Mouse (Mus musculus) heart, adult 2 months (tissue): ENCODE results near the gene Abt1. TPM values are rescaled to one million over a fixed set of nuclear protein-coding genes. Genes with fewer than 3 reads are reported as not detected.

Experiments used
- DNase-seq, 2 experiments: peaks; one replicate each; pipeline ENCODE4 v3.0.0; 2021
- H3K27ac ChIP-seq: fragments of 200-600 bp; 2 replicates; pipeline ENCODE4 v1.8.1; 2022
- H3K27me3 ChIP-seq: fragments of 200-500 bp; 2 replicates; pipeline ENCODE4 v1.6.1; 2012; ENCODE audit warnings: mild to moderate bottlenecking, low read length, inconsistent platforms, mixed read lengths; ENCODE audit not compliant: control insufficient read depth, insufficient read depth
- H3K36me3 ChIP-seq: fragments of 200-500 bp; 2 replicates; pipeline ENCODE4 v1.6.1; 2012; ENCODE audit warnings: low read length, inconsistent platforms; ENCODE audit not compliant: control insufficient read depth, insufficient read depth
- H3K4me1 ChIP-seq: fragments of 200-500 bp; 2 replicates; pipeline ENCODE4 v1.6.1; 2011; ENCODE audit warnings: low read length; ENCODE audit not compliant: control insufficient read depth, insufficient read depth
- H3K4me3 ChIP-seq: fragments of 200-600 bp; 2 replicates; pipeline ENCODE4 v1.8.1; 2022
- H3K79me2 ChIP-seq: fragments of 200-500 bp; replicated peaks from 2 replicates; pipeline ENCODE4 v1.6.1; 2012; ENCODE audit warnings: mild to moderate bottlenecking, inconsistent platforms, low read length, moderate library complexity, mixed read lengths; ENCODE audit not compliant: control insufficient read depth, insufficient read depth
- H3K9ac ChIP-seq: fragments of 200-500 bp; 2 replicates; pipeline ENCODE4 v1.6.1; 2012; ENCODE audit warnings: low read depth, mild to moderate bottlenecking, control low read depth, inconsistent platforms, low read length, mixed read lengths
- CTCF ChIP-seq: fragments of 200-600 bp; IDR thresholded peaks from 2 replicates; pipeline ENCODE4 v1.8.1; 2022; ENCODE audit warnings: antibody characterized with exemption, mild to moderate bottlenecking, moderate library complexity
- EP300 ChIP-seq: fragments of 200-500 bp; IDR thresholded peaks from 2 replicates; pipeline ENCODE4 v1.6.1; 2011; ENCODE audit warnings: low read depth, low read length, control low read depth; ENCODE audit not compliant: insufficient read depth
- POLR2A ChIP-seq: fragments of 200-500 bp; IDR thresholded peaks from 2 replicates; pipeline ENCODE4 v1.6.1; 2011; ENCODE audit warnings: mild to moderate bottlenecking, low read depth, low read length, control low read depth; ENCODE audit not compliant: insufficient read depth
- WGBS: fragments of 180-500 bp; shearing (Covaris S2); methylation state at CpG from one replicate; pipeline ENCODE4 v1.1.7; 2018; 5-methylcytosine and 5-hydroxymethylcytosine counted together
- intact Hi-C: fragments of 180-260 bp; cut with DNase I; formaldehyde crosslinking; loops from one replicate; pipeline ENCODE4 v1.15.1; 2025
- polyA plus RNA-seq: library from polyadenylated mRNA; depleted of rRNA; stranded (reverse); fragments of >200 nt; gene quantifications from 2 replicates; pipeline ENCODE4 v1.2.3, GENCODE M21; 2012
- total RNA-seq, 2 experiments: library from RNA; stranded (reverse); gene quantifications; 2 replicates each; pipeline ENCODE4 v1.2.3; 2021

The Abt1 gene
- total and polyA plus RNA-seq, 3 experiments = 2.4 to 5.1 (median 3.9) TPM

GRCm38 (mm10) chr13:23464224-23464637 is 40.6 kb upstream of the Abt1 start:
- Histone ChIP-seq H3K36me3 (no peaks in the 10 kb centered on the region), H3K4me1 (no peaks in the 10 kb centered on the region), H3K27me3 (no peaks in the 10 kb centered on the region), H3K9ac (peak overlapping the region; percentile 53), H3K79me2 (no peaks in the 10 kb centered on the region), H3K4me3 (peak overlapping the region; percentile 57), H3K27ac (no peak overlapping the region)
- TF ChIP-seq CTCF (no peak), POLR2A (no peak)
- 1% methylated on average over 29 of the region's 29 CpGs for WGBS
- peak; percentile 45 to 61 for DNase-seq
- intact Hi-C loops = no loop called here

GRCm38 (mm10) chr13:23463381-23464223 is 39.9 kb upstream of the Abt1 start:
- Histone ChIP-seq H3K9ac (peak overlapping the region; percentile 53), H3K4me1 (no peaks in the 10 kb centered on the region), H3K36me3 (no peaks in the 10 kb centered on the region), H3K4me3 (peak overlapping the region; percentile 57), H3K27ac (no peak overlapping the region), H3K79me2 (no peaks in the 10 kb centered on the region), H3K27me3 (no peaks in the 10 kb centered on the region)
- peak; percentile 79 to 86 for DNase-seq
- TF ChIP-seq EP300 (0 out of 2 replicates have a peak, but pooled peaks have one; percentile 26), CTCF (no peak)
- WGBS = 2% methylated on average over 21 of the region's 21 CpGs
- intact Hi-C loops = no loop called here

GRCm38 (mm10) chr13:23462669-23463068 is 39.0 kb upstream of the Abt1 start:
- Histone ChIP-seq H3K27ac (no peak overlapping the region), H3K79me2 (no peaks in the 10 kb centered on the region), H3K9ac (no peak overlapping the region), H3K36me3 (no peaks in the 10 kb centered on the region), H3K4me1 (no peaks in the 10 kb centered on the region), H3K27me3 (no peaks in the 10 kb centered on the region), H3K4me3 (no peak overlapping the region)
- DNase-seq = no peak
- TF ChIP-seq POLR2A (no peak), CTCF (no peak), EP300 (no peak)
- intact Hi-C loops = no loop called here

- H3K79me2 ChIP-seq = no peaks in the 10 kb centered on the region
- no peaks in the 10 kb centered on the region for H3K4me1 ChIP-seq
- H3K27me3 ChIP-seq = no peaks in the 10 kb centered on the region
- no peak overlapping the region for H3K9ac ChIP-seq
- H3K36me3 ChIP-seq = no peaks in the 10 kb centered on the region
- 87% methylated on average over 4 of the region's 4 CpGs for WGBS
- H3K4me3 ChIP-seq = no peak overlapping the region
- no peak for DNase-seq
- no peak for TF ChIP-seq CTCF
- TF ChIP-seq EP300 = no peak
- TF ChIP-seq POLR2A = no peak
- H3K27ac ChIP-seq = no peak overlapping the region
- intact Hi-C loops = no loop called here
These were observed 38.4 kb upstream of the Abt1 start for GRCm38 (mm10) chr13:23462063-23462462.

GRCm38 (mm10) chr13:23459264-23459846 is 35.7 kb upstream of the Abt1 start:
- no peak for DNase-seq
- Histone ChIP-seq H3K4me3 (no peak overlapping the region), H3K4me1 (no peaks in the 10 kb centered on the region), H3K36me3 (no peaks in the 10 kb centered on the region), H3K27ac (no peak overlapping the region), H3K9ac (no peak overlapping the region), H3K79me2 (no peaks in the 10 kb centered on the region), H3K27me3 (no peaks in the 10 kb centered on the region)
- WGBS = 39% methylated on average over 15 of the region's 15 CpGs
- no peak for TF ChIP-seq POLR2A
- no peak for TF ChIP-seq EP300
- no peak for TF ChIP-seq CTCF
- intact Hi-C loops = no loop called here

GRCm38 (mm10) chr13:23453926-23454325 is 30.3 kb upstream of the Abt1 start:
- peak overlapping the region; percentile 79 for H3K27ac ChIP-seq
- intact Hi-C loops = loop anchor here (2.0 kb wide), 2 partner anchors 13 to 63 kb away; no protein-coding TSS in a partner anchor
- H3K79me2 ChIP-seq = no peaks in the 10 kb centered on the region
- DNase-seq = no peak
- 1% methylated on average over 9 of the region's 9 CpGs for WGBS
- H3K36me3 ChIP-seq = no peaks in the 10 kb centered on the region; the same call in 1 of the 2 replicates
- H3K4me1 ChIP-seq = no peaks in the 10 kb centered on the region; the same call in 1 of the 2 replicates
- H3K4me3 ChIP-seq = peak overlapping the region; percentile 68
- TF ChIP-seq EP300 (no peak), CTCF (no peak), POLR2A (no peak)
- peak overlapping the region; percentile 64; the same call in 1 of the 2 replicates for H3K9ac ChIP-seq
- H3K27me3 ChIP-seq = no peaks in the 10 kb centered on the region
